Mouse (Mus musculus): ENCODE measurements around the gene Bok. TPM values are rescaled to one million over a fixed set of nuclear protein-coding genes. Genes with fewer than 3 reads are reported as not detected.
A peak's percentile ranks its signal among the peaks of the same experiment; 100 is the strongest.

Gene Bok
- total RNA-seq, 1 experiment from 2014 or later = not detected

GRCm38 (mm10) chr1:93686961-93687320 lies 1.5 kb downstream of the Bok start:
- no peak for ATAC-seq (replicated peaks; ENCODE audit: insufficient number of reproducible peaks, low FRiP score, low TSS enrichment, poor library complexity, severe bottlenecking)

- ATAC-seq (replicated peaks; ENCODE audit: insufficient number of reproducible peaks, low FRiP score, low TSS enrichment, poor library complexity, severe bottlenecking) = no peak
These were observed 2.7 kb downstream of the Bok start for GRCm38 (mm10) chr1:93688154-93688553.

GRCm38 (mm10) chr1:93689901-93690496 lies 4.5 kb downstream of the Bok start:
- no peak for ATAC-seq (replicated peaks; ENCODE audit: insufficient number of reproducible peaks, low FRiP score, low TSS enrichment, poor library complexity, severe bottlenecking)

- ATAC-seq (replicated peaks; ENCODE audit: insufficient number of reproducible peaks, low FRiP score, low TSS enrichment, poor library complexity, severe bottlenecking) = no peak
These were observed 5.6 kb downstream of the Bok start for GRCm38 (mm10) chr1:93691106-93691505.

DNA sequence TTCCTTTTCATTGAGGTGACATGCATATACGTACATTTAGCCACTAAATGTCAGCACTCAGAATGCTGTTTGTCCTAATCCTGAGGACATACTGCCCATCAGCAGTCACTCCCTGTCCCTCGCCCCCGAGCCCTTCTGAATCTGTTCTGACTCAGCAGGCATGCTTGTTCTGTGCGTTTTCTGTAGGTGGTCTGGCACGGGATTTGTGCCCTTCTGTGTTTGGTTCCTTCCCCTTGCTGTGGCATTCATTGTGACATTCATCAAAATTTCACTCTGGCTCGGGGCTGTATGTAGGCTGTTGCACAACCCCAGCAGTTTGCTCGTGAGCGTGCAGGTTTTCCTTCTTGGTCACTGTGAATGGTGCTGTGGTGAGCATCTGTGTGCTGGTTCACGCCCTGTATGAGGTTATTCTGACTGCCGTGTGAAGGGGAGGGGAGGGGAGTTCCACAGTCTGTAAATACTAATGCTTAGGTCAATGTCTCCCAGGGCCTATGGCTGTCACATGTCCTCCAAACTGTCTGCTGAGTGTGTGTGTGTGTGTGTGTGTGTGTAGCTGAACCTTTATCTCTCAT lies 6.4 kb downstream of the Bok start:
- ATAC-seq (replicated peaks; ENCODE audit: insufficient number of reproducible peaks, low FRiP score, low TSS enrichment, poor library complexity, severe bottlenecking) = no peak

DNA sequence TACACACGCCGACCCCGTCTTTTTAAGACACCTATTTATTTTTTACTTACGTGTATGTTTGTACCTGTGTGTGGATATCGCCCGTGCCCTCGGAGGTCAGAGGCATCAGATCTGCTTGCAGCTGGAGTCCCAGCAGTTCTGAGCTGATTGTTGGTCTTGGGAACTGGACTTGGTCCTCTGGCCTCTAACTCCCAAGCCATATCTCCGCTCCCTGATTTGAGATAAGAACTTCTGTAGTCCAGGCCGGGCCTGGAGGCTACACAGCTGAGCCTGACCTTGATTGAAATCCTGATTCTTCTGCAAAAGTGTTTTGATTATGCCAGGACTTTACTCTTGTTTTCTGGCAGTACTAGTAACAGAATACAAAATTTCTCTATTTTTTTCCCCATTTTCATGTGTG lies 7.3 kb downstream of the Bok start:
- no peak for ATAC-seq (replicated peaks; ENCODE audit: insufficient number of reproducible peaks, low FRiP score, low TSS enrichment, poor library complexity, severe bottlenecking)

GRCm38 (mm10) chr1:93693502-93693901 lies 8.0 kb downstream of the Bok start:
- ATAC-seq (replicated peaks; ENCODE audit: insufficient number of reproducible peaks, low FRiP score, low TSS enrichment, poor library complexity, severe bottlenecking) = no peak

GRCm38 (mm10) chr1:93693943-93694342 lies 8.5 kb downstream of the Bok start:
- no peak for ATAC-seq (replicated peaks; ENCODE audit: insufficient number of reproducible peaks, low FRiP score, low TSS enrichment, poor library complexity, severe bottlenecking)

GRCm38 (mm10) chr1:93694966-93695365 lies 9.5 kb downstream of the Bok start:
- ATAC-seq (replicated peaks; ENCODE audit: insufficient number of reproducible peaks, low FRiP score, low TSS enrichment, poor library complexity, severe bottlenecking) = no peak

DNA sequence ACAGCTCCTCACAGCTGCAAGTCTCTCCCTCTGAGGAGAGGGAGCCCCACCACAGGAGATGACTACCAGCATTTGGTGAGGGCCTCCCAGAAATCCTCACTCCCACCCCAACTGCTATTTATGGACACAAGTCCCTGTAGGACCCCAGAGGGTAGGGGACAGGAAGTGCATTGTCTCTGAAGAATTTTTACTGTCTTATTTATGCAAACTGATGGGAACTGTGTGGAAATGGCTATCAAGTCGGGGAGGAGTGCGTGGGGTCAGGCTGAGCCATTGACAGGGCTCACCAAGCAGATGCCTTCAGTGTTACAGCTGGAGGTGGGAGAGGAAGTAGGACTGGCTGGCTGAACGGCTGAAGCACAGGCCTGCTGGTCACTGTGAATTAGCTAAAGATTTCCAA lies 11.9 kb downstream of the Bok start:
- no peak for ATAC-seq (replicated peaks; ENCODE audit: insufficient number of reproducible peaks, low FRiP score, low TSS enrichment, poor library complexity, severe bottlenecking)

DNA sequence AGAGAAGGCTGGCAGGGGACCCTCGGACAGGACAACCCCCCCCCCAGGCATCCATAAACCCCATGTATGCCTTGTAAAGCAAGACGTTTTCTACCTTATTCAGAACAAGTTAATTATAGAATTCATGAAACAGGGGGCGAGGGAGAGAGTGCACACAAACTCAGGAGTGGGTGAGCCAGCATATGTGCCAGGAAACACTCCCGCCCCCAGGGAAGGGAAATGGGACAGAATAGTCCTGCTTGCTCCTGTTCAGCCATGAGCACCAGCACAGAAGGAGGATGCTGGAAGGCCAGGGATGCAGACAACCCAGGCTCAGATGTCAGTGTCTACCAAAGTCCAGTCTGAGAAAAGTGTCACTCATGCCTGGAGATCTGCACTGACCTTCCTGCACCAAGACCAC lies 13.7 kb downstream of the Bok start:
- ATAC-seq (replicated peaks; ENCODE audit: insufficient number of reproducible peaks, low FRiP score, low TSS enrichment, poor library complexity, severe bottlenecking) = no peak

GRCm38 (mm10) chr1:93702106-93702505 lies 16.6 kb downstream of the Bok start:
- ATAC-seq (replicated peaks; ENCODE audit: insufficient number of reproducible peaks, low FRiP score, low TSS enrichment, poor library complexity, severe bottlenecking) = no peak

DNA sequence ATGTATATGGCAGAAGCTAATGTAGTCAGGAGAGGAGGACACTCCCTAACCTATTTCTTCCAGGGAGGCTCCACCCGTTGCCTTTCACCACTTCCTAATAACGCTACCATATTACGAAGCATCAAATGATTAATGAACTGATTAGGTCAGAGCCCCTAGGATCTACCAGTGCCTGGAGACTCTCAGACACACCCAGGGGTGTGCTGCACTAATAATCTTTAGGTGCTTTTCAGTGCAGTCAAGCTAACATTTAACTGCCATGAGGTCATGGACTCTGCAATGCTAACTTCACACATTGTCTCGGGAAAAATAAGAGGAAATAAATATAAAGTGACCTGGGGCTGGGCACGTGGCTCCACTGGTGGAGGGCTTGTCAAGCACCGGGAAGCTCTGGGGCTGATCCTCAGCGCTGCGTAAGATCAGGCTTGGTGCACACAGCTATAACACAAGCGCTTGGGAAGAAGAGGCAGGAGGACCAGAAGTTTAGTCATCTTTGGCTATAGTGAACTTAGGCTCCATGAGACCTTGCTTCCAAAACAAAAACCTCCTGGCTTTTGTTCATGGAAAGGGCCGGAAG lies 18.1 kb downstream of the Bok start:
- ATAC-seq (replicated peaks; ENCODE audit: insufficient number of reproducible peaks, low FRiP score, low TSS enrichment, poor library complexity, severe bottlenecking) = no peak

DNA sequence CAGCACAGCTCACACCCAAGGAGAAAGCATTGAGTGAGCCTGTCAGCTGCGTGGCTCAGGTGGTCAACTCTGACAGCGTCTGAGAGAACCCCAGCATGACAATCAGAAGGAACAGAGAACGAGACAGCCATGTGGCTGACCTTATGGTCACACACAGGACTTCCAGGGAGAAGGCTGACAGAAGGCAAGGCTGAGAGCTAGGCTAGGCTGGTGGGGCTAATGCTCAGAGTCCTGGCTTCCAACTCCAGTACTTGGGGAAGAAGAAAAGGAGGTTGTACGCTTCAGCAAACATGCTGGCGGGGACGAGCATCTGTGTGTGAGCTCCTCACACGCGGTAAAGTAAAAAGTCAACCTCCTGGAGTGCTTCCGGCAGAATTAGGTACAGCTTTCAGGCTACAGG lies 18.9 kb downstream of the Bok start:
- no peak for ATAC-seq (replicated peaks; ENCODE audit: insufficient number of reproducible peaks, low FRiP score, low TSS enrichment, poor library complexity, severe bottlenecking)

DNA sequence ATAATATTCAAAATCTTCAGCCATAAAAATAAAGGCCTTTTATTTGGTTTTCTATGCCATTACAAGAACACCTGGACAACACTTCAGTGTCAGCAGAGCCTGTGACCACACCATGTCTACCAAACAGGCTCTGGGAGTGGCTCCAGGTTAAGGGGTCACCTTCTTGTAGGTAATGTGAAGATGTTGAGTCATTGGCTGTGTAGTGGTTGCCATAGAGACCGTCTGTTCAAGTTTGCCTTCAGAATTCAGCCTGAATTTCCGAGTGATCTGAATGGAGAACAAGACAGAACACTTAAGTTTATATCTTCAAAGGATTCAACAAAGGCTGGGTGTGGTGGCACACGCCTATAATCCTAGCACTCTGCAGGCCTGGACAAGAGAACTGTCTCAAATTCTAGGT lies 19.9 kb downstream of the Bok start:
- no peak for ATAC-seq (replicated peaks; ENCODE audit: insufficient number of reproducible peaks, low FRiP score, low TSS enrichment, poor library complexity, severe bottlenecking)

DNA sequence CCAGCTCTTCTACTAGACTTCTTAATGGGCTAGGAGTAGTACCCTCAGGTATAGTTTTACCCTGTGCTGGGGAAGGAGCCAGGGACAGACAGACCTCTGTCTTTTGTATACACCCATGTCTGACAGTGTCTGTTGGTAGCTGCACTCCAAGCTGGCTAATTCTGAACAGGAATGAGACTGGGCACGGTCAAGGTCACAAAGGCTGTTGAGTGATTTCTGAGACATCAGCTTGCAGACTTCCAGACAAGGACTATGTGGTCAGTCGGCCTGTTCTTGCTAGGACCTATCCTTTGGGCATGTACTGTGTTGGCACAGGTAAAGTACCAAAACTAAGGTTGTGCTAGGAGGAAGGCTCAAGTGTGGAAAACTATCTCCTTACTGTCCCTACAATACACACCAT lies 30.7 kb downstream of the Bok start:
- ATAC-seq (replicated peaks; ENCODE audit: insufficient number of reproducible peaks, low FRiP score, low TSS enrichment, poor library complexity, severe bottlenecking) = no peak

DNA sequence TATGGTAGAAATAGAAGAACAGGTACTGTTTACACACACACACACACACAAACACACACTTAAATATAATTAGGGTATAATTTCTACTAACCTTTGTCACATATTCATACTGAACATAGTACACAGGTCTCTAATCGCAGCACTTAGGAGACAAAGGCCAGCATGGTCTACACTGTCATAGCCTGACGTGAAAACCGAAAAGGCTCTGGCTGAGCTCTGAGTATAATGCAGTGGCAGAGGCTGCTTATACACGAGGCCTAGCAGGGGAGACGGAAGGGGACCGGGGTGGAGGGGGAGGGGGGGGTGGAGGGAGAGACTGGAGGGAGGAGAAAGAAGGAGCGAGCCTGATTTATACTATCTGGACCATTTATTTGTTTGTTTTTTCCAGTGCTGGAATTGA lies 36.1 kb downstream of the Bok start:
- no peak for ATAC-seq (replicated peaks; ENCODE audit: insufficient number of reproducible peaks, low FRiP score, low TSS enrichment, poor library complexity, severe bottlenecking)

DNA sequence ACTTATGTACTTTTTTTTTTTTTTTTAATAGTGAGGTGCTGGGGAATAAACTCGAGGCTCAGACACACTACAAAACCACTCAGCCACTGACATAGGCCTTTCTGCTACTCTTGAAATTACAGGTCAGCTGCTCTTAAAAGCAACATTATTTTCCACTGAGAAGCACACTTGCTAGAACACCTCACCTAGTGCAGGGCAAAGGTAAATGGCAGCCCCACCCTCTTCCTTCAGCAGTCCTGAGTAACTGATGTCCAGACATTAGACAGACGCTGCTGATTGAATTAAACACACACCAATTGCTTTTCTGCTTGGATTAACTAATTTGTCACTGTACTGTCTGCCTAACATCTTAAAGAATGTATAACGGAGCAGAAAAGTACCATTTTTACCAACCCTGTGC lies 39.2 kb downstream of the Bok start:
- ATAC-seq (replicated peaks; ENCODE audit: insufficient number of reproducible peaks, low FRiP score, low TSS enrichment, poor library complexity, severe bottlenecking) = no peak

- ATAC-seq (replicated peaks; ENCODE audit: insufficient number of reproducible peaks, low FRiP score, low TSS enrichment, poor library complexity, severe bottlenecking) = no peak
These were observed 40.2 kb downstream of the Bok start for GRCm38 (mm10) chr1:93725665-93726064.

- ATAC-seq (replicated peaks; ENCODE audit: insufficient number of reproducible peaks, low FRiP score, low TSS enrichment, poor library complexity, severe bottlenecking) = no peak
These were observed 40.7 kb downstream of the Bok start for GRCm38 (mm10) chr1:93726116-93726515.

- ATAC-seq (replicated peaks; ENCODE audit: insufficient number of reproducible peaks, low FRiP score, low TSS enrichment, poor library complexity, severe bottlenecking) = peak; percentile 56
These were observed 41.5 kb downstream of the Bok start for GRCm38 (mm10) chr1:93726974-93727373.

All from monocyte, adult 5-6 weeks (primary cell).